Mouse (Mus musculus) ES-E14 (cell line): ENCODE data around the gene Mmd. TPM values are rescaled to one million over a fixed set of nuclear protein-coding genes. Genes with fewer than 3 reads are reported as not detected.

Source experiments
- DNase-seq: peaks from one replicate; pipeline ENCODE4 v3.0.0-alpha.2; 2013; ENCODE audit warnings: low read depth, low spot score
- H3K27ac ChIP-seq: 2 replicates; pipeline ENCODE4 v1.5.1; 2012; ENCODE audit warnings: low read depth, mild to moderate bottlenecking, low read length, moderate library complexity, mixed read lengths; ENCODE audit not compliant: poor library complexity, insufficient read depth, severe bottlenecking
- H3K36me3 ChIP-seq: 2 replicates; pipeline ENCODE4 v1.6.1; 2012; ENCODE audit warnings: mild to moderate bottlenecking, low read length, moderate library complexity, mixed read lengths; ENCODE audit not compliant: control insufficient read depth, poor library complexity, insufficient read depth, severe bottlenecking
- H3K4me1 ChIP-seq, 2 experiments: fragments of 150-350 bp in 1 of 2; sonication (generic) in 1 of 2; 2 replicates each; pipeline ENCODE4 v1.6.1; 2012; ENCODE audit warnings: low read length in 2 of 2, mild to moderate bottlenecking in 1 of 2, mixed read lengths in 1 of 2; ENCODE audit not compliant: control insufficient read depth in 2 of 2, insufficient read depth in 2 of 2, poor library complexity in 1 of 2
- H3K4me3 ChIP-seq, 2 experiments: fragments of 150-350 bp in 1 of 2; sonication (generic) in 1 of 2; 2 replicates each; pipeline ENCODE4 v1.5.1; 2012; ENCODE audit warnings: low read length in 2 of 2, low read depth in 1 of 2, mild to moderate bottlenecking in 1 of 2, mixed read lengths in 1 of 2; ENCODE audit not compliant: insufficient read depth in 1 of 2, poor library complexity in 1 of 2, severe bottlenecking in 1 of 2
- H3K9ac ChIP-seq: 2 replicates; pipeline ENCODE4 v1.6.1; 2012; ENCODE audit warnings: low read depth, mild to moderate bottlenecking, low read length, mixed read lengths; ENCODE audit not compliant: poor library complexity, insufficient read depth, severe bottlenecking
- H3K9me3 ChIP-seq: fragments of 150-350 bp; sonication (generic); 2 replicates; pipeline ENCODE4 v1.6.1; 2012; ENCODE audit warnings: low read depth, mild to moderate bottlenecking, low read length; ENCODE audit not compliant: control insufficient read depth, insufficient read depth
- CHD2 ChIP-seq: IDR thresholded peaks from 2 replicates; pipeline ENCODE4 v1.6.1; 2014; ENCODE audit warnings: mild to moderate bottlenecking, low read depth, low read length, inconsistent platforms
- HCFC1 ChIP-seq: IDR thresholded peaks from 2 replicates; pipeline ENCODE4 v1.6.1; 2012; ENCODE audit warnings: low read length, inconsistent platforms, borderline replicate concordance; ENCODE audit not compliant: insufficient read depth
- MAFK ChIP-seq: IDR thresholded peaks from 2 replicates; pipeline ENCODE4 v1.6.1; 2014; ENCODE audit warnings: mild to moderate bottlenecking, low read depth, low read length, inconsistent platforms; ENCODE audit not compliant: insufficient read depth
- ZC3H11A ChIP-seq: IDR thresholded peaks from 2 replicates; pipeline ENCODE4 v1.6.1; 2012; ENCODE audit warnings: low read depth, mild to moderate bottlenecking, inconsistent platforms, low read length, borderline replicate concordance
- ZNF384 ChIP-seq: IDR thresholded peaks from 2 replicates; pipeline ENCODE4 v1.6.1; 2012; ENCODE audit warnings: low read depth, low read length, inconsistent platforms
- in situ Hi-C, 2 experiments: fragments of 600-800 bp; cut with MboI; formaldehyde crosslinking; loops; one replicate each; pipeline ENCODE4 v1.15.1; 2025; ENCODE audit warnings: low sequenced_read_pairs in 2 of 2, inconsistent platforms in 1 of 2; ENCODE audit not compliant: unreplicated experiment in 2 of 2
- total RNA-seq: library from RNA; depleted of rRNA; stranded (reverse); fragments of 300-350 nt; gene quantifications from 2 replicates; pipeline ENCODE4 v1.2.3, GENCODE M21; 2012

The Mmd gene
- total RNA-seq, 1 experiment = 15.5 TPM

DNA sequence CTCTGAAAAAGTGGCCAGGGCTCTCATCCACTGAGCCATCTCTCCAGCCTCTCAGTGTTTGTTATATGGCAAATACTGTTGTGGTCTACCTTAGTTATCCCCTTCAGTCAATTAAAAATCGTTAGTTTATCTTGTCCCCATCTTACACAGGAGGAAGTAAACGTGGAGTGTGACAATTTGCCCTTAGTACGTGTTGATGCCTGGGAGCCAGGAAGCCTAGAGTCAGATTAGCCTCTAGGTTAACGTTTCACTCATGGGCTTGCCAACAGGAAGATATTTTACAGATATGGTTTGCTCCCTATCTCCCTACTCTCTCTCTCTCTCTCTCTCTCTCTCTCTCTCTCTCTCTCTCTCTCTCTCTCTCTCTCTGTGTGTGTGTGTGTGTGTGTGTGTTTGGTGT, 33.9 kb downstream of the Mmd start:
- Histone ChIP-seq H3K9ac (no peak overlapping the region), H3K27ac (no peak overlapping the region), H3K9me3 (no peaks in the 10 kb centered on the region), H3K36me3 (no peaks in the 10 kb centered on the region), H3K4me3 (no peak overlapping the region), H3K4me1 (no peaks in the 10 kb centered on the region)
- DNase-seq = no peak
- TF ChIP-seq CHD2 (no peak), HCFC1 (no peak), ZNF384 (no peak), MAFK (no peak), ZC3H11A (no peak)
- in situ Hi-C loops = no loop called here

DNA sequence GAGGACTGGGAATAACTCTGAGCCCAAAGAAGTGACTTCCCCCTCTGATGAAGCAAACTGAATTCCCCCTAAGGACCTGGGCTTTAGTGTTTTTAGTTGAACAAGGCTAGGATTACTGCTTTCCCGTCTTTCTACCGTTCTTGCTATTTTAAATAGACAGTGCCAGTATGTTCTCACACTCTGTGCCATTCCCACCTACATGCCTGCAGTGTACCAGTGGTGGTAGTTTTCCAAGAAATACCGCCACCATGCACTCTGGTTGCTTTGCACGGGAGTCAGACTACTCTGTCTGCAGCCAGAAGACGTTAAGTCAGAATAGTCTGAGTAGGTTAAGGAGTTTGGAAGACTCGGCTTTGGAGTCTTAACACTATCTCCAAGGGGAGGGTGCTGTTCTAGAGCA, 34.3 kb downstream of the Mmd start:
- in situ Hi-C loops = no loop called here
- DNase-seq = no peak

DNA sequence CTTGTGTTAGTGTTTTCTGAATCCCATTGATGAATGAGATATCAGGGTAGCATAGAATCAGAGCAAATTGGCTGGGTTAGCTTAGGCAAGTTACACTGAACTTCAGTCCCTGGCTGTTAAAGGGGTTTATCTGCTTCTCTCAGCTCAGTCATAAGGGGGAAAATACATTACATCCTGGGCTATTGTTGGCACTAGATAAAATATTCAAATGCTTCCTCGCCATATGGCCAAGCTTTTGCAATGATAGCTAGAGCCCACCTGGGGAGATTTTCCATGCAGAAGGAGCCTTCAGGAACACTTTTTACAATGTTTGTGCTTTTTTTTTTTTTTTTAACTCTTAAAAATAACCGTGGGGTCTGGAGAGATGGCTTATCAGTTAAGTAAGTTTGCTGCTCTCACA, 34.8 kb downstream of the Mmd start:
- no peak for DNase-seq
- H3K9ac ChIP-seq = no peak overlapping the region
- H3K27ac ChIP-seq = no peak overlapping the region
- H3K4me1 ChIP-seq = no peaks in the 10 kb centered on the region
- in situ Hi-C loops = no loop called here
- no peaks in the 10 kb centered on the region for H3K9me3 ChIP-seq
- no peak overlapping the region for H3K4me3 ChIP-seq
- H3K36me3 ChIP-seq = no peaks in the 10 kb centered on the region
- TF ChIP-seq CHD2 = no peak
- TF ChIP-seq MAFK = no peak
- no peak for TF ChIP-seq HCFC1
- no peak for TF ChIP-seq ZNF384
- no peak for TF ChIP-seq ZC3H11A

More for the DNA sequence above, 34.3 kb downstream of the Mmd start:
- no peak overlapping the region for H3K4me3 ChIP-seq
- no peaks in the 10 kb centered on the region for H3K9me3 ChIP-seq
- no peak for TF ChIP-seq CHD2
- no peak for TF ChIP-seq ZNF384
- TF ChIP-seq HCFC1 = no peak
- no peak for TF ChIP-seq ZC3H11A
- no peaks in the 10 kb centered on the region for H3K4me1 ChIP-seq
- H3K36me3 ChIP-seq = no peaks in the 10 kb centered on the region
- H3K9ac ChIP-seq = no peak overlapping the region
- no peak overlapping the region for H3K27ac ChIP-seq

DNA sequence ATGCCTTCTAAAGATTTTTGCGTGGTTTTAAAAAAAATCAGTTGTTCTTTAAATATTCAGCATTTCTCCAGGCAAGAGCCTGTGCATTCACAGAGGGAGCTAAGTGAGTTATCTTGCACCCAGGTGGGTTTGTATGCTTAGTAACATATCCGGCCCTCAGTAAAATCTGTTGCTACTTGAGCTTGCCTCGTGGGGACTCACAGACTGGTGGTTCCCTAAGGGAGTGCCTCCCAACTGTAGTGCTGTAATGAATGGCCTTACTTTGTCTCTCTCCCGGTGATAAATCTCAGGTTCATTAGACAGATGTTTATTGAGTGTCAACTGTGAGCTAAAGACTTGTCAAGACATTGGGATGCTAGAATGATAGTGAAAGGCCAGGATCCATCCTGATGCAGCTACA, 35.4 kb downstream of the Mmd start:
- no peak overlapping the region for H3K9ac ChIP-seq
- no peaks in the 10 kb centered on the region for H3K4me1 ChIP-seq
- no peaks in the 10 kb centered on the region for H3K36me3 ChIP-seq
- H3K4me3 ChIP-seq = no peak overlapping the region
- H3K27ac ChIP-seq = no peak overlapping the region
- TF ChIP-seq MAFK (no peak), ZNF384 (no peak), CHD2 (no peak), ZC3H11A (no peak), HCFC1 (no peak)
- no peak for DNase-seq
- in situ Hi-C loops = no loop called here
- no peaks in the 10 kb centered on the region for H3K9me3 ChIP-seq

DNA sequence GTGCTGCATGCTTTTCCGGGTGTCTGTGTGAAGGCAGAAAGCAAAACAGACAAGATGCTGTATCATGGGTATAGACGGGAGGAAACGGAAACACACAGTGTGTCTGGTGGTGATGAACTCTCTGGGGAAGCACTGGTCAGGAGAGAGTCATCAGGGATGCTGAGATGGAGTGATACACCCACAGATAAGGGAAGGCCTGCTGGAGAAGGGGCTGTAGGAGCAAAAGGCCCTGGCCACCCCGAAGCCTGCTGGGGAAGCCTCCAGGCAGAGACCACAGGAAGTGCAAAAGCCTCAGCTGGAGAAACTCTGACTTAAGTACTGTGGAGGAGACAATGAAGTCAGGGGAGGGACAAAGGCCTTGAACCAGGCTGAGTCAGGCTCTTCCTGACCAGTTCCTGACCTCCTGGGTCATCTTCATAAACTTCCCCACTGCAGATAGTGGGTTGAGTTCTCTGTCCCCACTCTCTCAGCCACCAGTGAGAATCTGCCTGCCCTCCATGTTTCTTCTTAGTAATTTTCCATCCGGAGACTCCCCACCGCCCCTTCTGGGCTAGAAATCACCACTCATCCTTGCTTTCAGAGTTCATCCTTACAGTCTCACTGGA, 37.4 kb downstream of the Mmd start:
- no peak overlapping the region for H3K27ac ChIP-seq
- H3K4me1 ChIP-seq = no peaks in the 10 kb centered on the region
- H3K9me3 ChIP-seq = no peaks in the 10 kb centered on the region
- DNase-seq = no peak
- TF ChIP-seq MAFK (no peak), ZC3H11A (no peak), CHD2 (no peak), HCFC1 (no peak), ZNF384 (no peak)
- no peak overlapping the region for H3K9ac ChIP-seq
- H3K36me3 ChIP-seq = no peaks in the 10 kb centered on the region
- in situ Hi-C loops = no loop called here
- no peak overlapping the region for H3K4me3 ChIP-seq
